17 mouse cellular contexts compared by ENCODE assay signal in the genomic region with DNA sequence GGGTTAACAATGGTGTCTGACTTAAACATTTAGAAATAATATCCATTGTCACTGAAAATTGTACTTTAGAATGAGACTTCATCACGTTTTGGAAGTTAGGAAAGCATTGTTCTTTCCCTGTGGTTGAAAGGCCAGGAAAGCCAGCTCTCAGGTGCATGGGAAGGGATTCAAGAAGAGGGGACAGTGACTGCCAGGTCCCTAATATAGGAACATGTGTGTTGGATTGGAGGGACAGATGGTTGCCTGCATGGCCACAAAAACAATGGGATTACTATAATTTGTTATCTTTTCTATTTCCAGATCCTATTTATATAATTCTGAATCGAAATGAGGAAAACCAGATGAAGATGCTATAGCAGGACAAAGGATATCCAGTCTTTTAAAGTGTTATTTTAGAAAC.
DNase-seq lines count a peak whose midpoint lies in the region; TF ChIP-seq lines count a peak whose summit lies in the region.
"Had no signal": no experiment of that assay in that cellular context is flagged by ENCODE, and none has a peak within 500 bp of the region (broad histone marks: within the 10 kb centered on the region; RNA-seq: fewer than 3 reads in every experiment).

No protein-coding gene starts in this region.

- 9% methylated on average over 2 of the region's 2 CpGs for WGBS in cerebellum, adult 2 months
- 64% methylated on average over 2 of the region's 2 CpGs for WGBS in kidney, adult 2 months

- H3K4me1 ChIP-seq in cerebellum, adult 2 months (ENCODE audit: control insufficient read depth, insufficient read depth, low read length), result peaks cover 7% of the 10 kb centered on the region; the same call in 1 of the 2 replicates
- no peaks in the 10 kb centered on the region for H3K4me1 ChIP-seq in kidney, adult 2 months (ENCODE audit: control insufficient read depth, insufficient read depth, low read length)
- H3K4me1 ChIP-seq: embryonic facial prominence, embryonic 12.5 days; forebrain, embryonic 12.5 days; heart, embryonic 15.5 days; hindbrain, embryonic 10.5 days; hindbrain, embryonic 15.5 days had no signal

- DNase-seq in cerebellum, adult 11 months, result peak; percentile 24
- DNase-seq in cerebellum, adult 2 months, result peak; percentile 15 to 72
- peak; percentile 31 to 38 for DNase-seq in cerebellum, postnatal 10 days
- no peak for DNase-seq in heart, postnatal 10 days
- DNase-seq in adrenal gland, adult 8-10 months, result no peak
- DNase-seq in kidney, adult 2 months, result no peak
- DNase-seq: adrenal gland, postnatal 36 days; gastrocnemius, postnatal 10 days; heart, adult 2 months; kidney, adult 8-10 months had no signal

- no peak for TF ChIP-seq CTCF in cerebellum, adult 2 months (IDR thresholded peaks at IDR 0.05; ENCODE audit: borderline replicate concordance, insufficient read depth, low read depth, low read length)
- no peak for TF ChIP-seq CTCF in kidney, adult 2 months (conservative IDR thresholded peaks at IDR 0.05; ENCODE audit: insufficient read depth, insufficient read length, low read depth, low read length)

- TF ChIP-seq POLR2A in cerebellum, adult 2 months (IDR thresholded peaks at IDR 0.05; ENCODE audit: borderline replicate concordance, insufficient read depth, low read length), result no peak
- no peak for TF ChIP-seq POLR2A in kidney, adult 2 months (IDR thresholded peaks at IDR 0.05; ENCODE audit: low read depth, low read length)

- intact Hi-C loops in heart, postnatal 10 days (cut with DNase I), result no loop called here

- H3K36me3 ChIP-seq in kidney, adult 2 months (ENCODE audit: control insufficient read depth, insufficient read depth, low read length), result no peaks in the 10 kb centered on the region
- H3K36me3 ChIP-seq: embryonic facial prominence, embryonic 12.5 days; forebrain, embryonic 12.5 days; heart, embryonic 15.5 days; hindbrain, embryonic 10.5 days; hindbrain, embryonic 15.5 days had no signal

- H3K4me3 ChIP-seq in cerebellum, adult 2 months (replicated peaks; ENCODE audit: insufficient read depth, low read depth, low read length), result no peak overlapping the region
- no peak overlapping the region for H3K4me3 ChIP-seq in kidney, adult 2 months (ENCODE audit: insufficient read depth, low read depth, low read length)
- H3K4me3 ChIP-seq: embryonic facial prominence, embryonic 12.5 days; forebrain, embryonic 12.5 days; heart, adult 2 months; heart, embryonic 15.5 days; hindbrain, embryonic 10.5 days; hindbrain, embryonic 15.5 days had no signal

- H3K27me3 ChIP-seq in cerebellum, adult 2 months (ENCODE audit: control insufficient read depth, insufficient read depth, low read length), result no peaks in the 10 kb centered on the region
- no peaks in the 10 kb centered on the region for H3K27me3 ChIP-seq in kidney, adult 2 months (replicated peaks; ENCODE audit: control insufficient read depth, insufficient read depth, low read length)
- H3K27me3 ChIP-seq: CH12.LX; embryonic facial prominence, embryonic 12.5 days; forebrain, embryonic 12.5 days; heart, embryonic 15.5 days; hindbrain, embryonic 15.5 days; Patski had no signal

- no peak overlapping the region for H3K27ac ChIP-seq in cerebellum, adult 2 months (ENCODE audit: insufficient read depth, low read length)
- no peak overlapping the region for H3K27ac ChIP-seq in kidney, adult 2 months (ENCODE audit: insufficient read depth, low read depth, low read length)
- H3K27ac ChIP-seq: embryonic facial prominence, embryonic 12.5 days; forebrain, embryonic 12.5 days; heart, adult 2 months; heart, embryonic 15.5 days; hindbrain, embryonic 10.5 days; hindbrain, embryonic 15.5 days had no signal

Comparison
In these comparisons a context has a peak if more than half of its experiments do, and no peak if none do; other contexts are left out.
1. DNase-seq: peak in cerebellum, adult 11 months (single experiment), cerebellum, adult 2 months (2 of 2) and cerebellum, postnatal 10 days (2 of 2); none in heart, postnatal 10 days (0 of 2), adrenal gland, adult 8-10 months (single experiment) and kidney, adult 2 months (single experiment).